Mouse (Mus musculus): ENCODE results near the gene Efhd1. TPM values are rescaled to one million over a fixed set of nuclear protein-coding genes. Genes with fewer than 3 reads are reported as not detected.

The Efhd1 gene
- polyA plus RNA-seq, 1 experiment from 2014 or later = 42.5 TPM

- H3K36me3 ChIP-seq (ENCODE audit: insufficient read depth, low read length) = 0 out of 2 replicates have a peak, but pooled peaks cover 9% of the 10 kb centered on the region
- DNase-seq (ENCODE audit: low spot score) (no peak), ATAC-seq (replicated peaks; ENCODE audit: low FRiP score, low read depth) (no peak)
- no peaks in the 10 kb centered on the region for H3K27me3 ChIP-seq (ENCODE audit: insufficient read depth, low read length)
- TF ChIP-seq CTCF (IDR thresholded peaks at IDR 0.05; ENCODE audit: low read depth) = no peak
- H3K4me3 ChIP-seq (replicated peaks; ENCODE audit: low read depth, low read length) = no peak overlapping the region
- no peaks in the 10 kb centered on the region for H3K4me1 ChIP-seq (replicated peaks; ENCODE audit: insufficient read depth, low read length)
- no peak overlapping the region for H3K9ac ChIP-seq (ENCODE audit: low read depth, low read length)
- H3K27ac ChIP-seq = no peak overlapping the region
- no peak overlapping the region for H3K4me2 ChIP-seq (ENCODE audit: low read length)
- 86% methylated on average over 2 of the region's 2 CpGs for WGBS
- no peaks in the 10 kb centered on the region for H3K9me3 ChIP-seq (replicated peaks; ENCODE audit: low read length)
Observed at GRCm38 (mm10) chr1:87350576-87350975, 86.4 kb downstream of the Efhd1 start.

- Histone ChIP-seq H3K9me3 (replicated peaks; ENCODE audit: low read length) (no peaks in the 10 kb centered on the region), H3K4me3 (replicated peaks; ENCODE audit: low read depth, low read length) (no peak overlapping the region), H3K27ac (no peak overlapping the region), H3K27me3 (ENCODE audit: insufficient read depth, low read length) (no peaks in the 10 kb centered on the region), H3K36me3 (ENCODE audit: insufficient read depth, low read length) (0 out of 2 replicates have a peak, but pooled peaks cover 12% of the 10 kb centered on the region), H3K4me1 (replicated peaks; ENCODE audit: insufficient read depth, low read length) (no peaks in the 10 kb centered on the region), H3K4me2 (ENCODE audit: low read length) (no peak overlapping the region), H3K9ac (ENCODE audit: low read depth, low read length) (no peak overlapping the region)
- no peak for TF ChIP-seq CTCF (IDR thresholded peaks at IDR 0.05; ENCODE audit: low read depth)
- WGBS = 38% methylated on average over 1 of the region's 1 CpGs
- ATAC-seq (replicated peaks; ENCODE audit: low FRiP score, low read depth) (no peak), DNase-seq (ENCODE audit: low spot score) (no peak)
Observed at GRCm38 (mm10) chr1:87360276-87360675, 96.1 kb downstream of the Efhd1 start.

Other genes with a start within 250 kb of the Efhd1 start
- not detected in 2 replicates for gene Alppl2, start 174.4 kb upstream of the Efhd1 start, polyA plus RNA-seq (2015; fragmentation: Nextera tagmentation; extraction: Ambion mirVana)
- not detected in 2 replicates for gene Alpi, start 162.8 kb upstream of the Efhd1 start, polyA plus RNA-seq (2015; fragmentation: Nextera tagmentation; extraction: Ambion mirVana)
- not detected in 2 replicates for gene Akp3, start 139.4 kb upstream of the Efhd1 start, polyA plus RNA-seq (2015; fragmentation: Nextera tagmentation; extraction: Ambion mirVana)
- gene Ecel1, start 107.8 kb upstream of the Efhd1 start, polyA plus RNA-seq (2015; fragmentation: Nextera tagmentation; extraction: Ambion mirVana) = 0.05 and 0.11 TPM in 2 replicates
- 0.07 TPM in 1 of 2 replicates, not detected in the other for gene Prss56, start 81.0 kb upstream of the Efhd1 start, polyA plus RNA-seq (2015; fragmentation: Nextera tagmentation; extraction: Ambion mirVana)
- 0.17 and 0.20 TPM in 2 replicates for gene Chrnd, start 73.8 kb upstream of the Efhd1 start, polyA plus RNA-seq (2015; fragmentation: Nextera tagmentation; extraction: Ambion mirVana)
- not detected in 2 replicates for gene Chrng, start 59.7 kb upstream of the Efhd1 start, polyA plus RNA-seq (2015; fragmentation: Nextera tagmentation; extraction: Ambion mirVana)
- gene Eif4e2, start 50.4 kb upstream of the Efhd1 start, polyA plus RNA-seq (2015; fragmentation: Nextera tagmentation; extraction: Ambion mirVana) = 165 and 178 TPM in 2 replicates
- gene Gigyf2, start 62.6 kb downstream of the Efhd1 start, polyA plus RNA-seq (2015; fragmentation: Nextera tagmentation; extraction: Ambion mirVana) = 44.1 and 50.6 TPM in 2 replicates
- gene Kcnj13, start 130.4 kb downstream of the Efhd1 start, polyA plus RNA-seq (2015; fragmentation: Nextera tagmentation; extraction: Ambion mirVana) = 1.6 and 2.2 TPM in 2 replicates
- gene Snorc, start 205.9 kb downstream of the Efhd1 start, polyA plus RNA-seq (2015; fragmentation: Nextera tagmentation; extraction: Ambion mirVana) = not detected in 2 replicates
- 2.9 and 3.0 TPM in 2 replicates for gene Neu2, start 245.5 kb downstream of the Efhd1 start, polyA plus RNA-seq (2015; fragmentation: Nextera tagmentation; extraction: Ambion mirVana)